ENCODE assay signal across 21 mouse cellular contexts in the genomic region with DNA sequence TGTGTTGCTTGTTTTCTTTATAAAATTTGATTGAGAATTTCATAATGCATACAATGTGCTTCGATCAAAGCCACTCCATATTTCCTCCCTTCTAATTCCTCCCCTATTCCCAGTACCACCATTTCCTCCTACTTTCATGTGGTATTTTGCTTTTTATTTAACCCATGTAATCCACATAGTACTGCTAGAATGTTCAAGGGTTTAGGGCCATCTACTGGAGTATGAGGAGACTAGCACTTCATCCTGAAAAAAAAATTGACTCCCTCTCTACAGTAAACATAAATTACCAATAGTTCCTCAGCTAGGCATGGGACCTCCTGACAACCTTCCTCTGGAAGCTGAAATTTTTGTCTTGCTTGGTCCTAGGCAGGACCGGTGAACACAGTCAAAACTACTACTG.
DNase-seq lines count a peak whose midpoint lies in the region; ATAC-seq and TF ChIP-seq lines count a peak whose summit lies in the region.
"Had no signal": no experiment of that assay in that cellular context is flagged by ENCODE, and none has a peak within 500 bp of the region (broad histone marks: within the 10 kb centered on the region; RNA-seq: fewer than 3 reads in every experiment).

No protein-coding gene starts in this region.

- no peak for DNase-seq in hindbrain, embryonic 14.5 days (ENCODE audit: low spot score)
- DNase-seq in liver, postnatal 0 days = no peak
- DNase-seq in liver = no peak
- no peak for DNase-seq in MEL (ENCODE audit: low read depth, low spot score)
- DNase-seq in midbrain, postnatal 0 days (ENCODE audit: low spot score) = peak; percentile 57
- DNase-seq in liver, embryonic 11.5 days (ENCODE audit: low spot score) = no peak
- DNase-seq: adrenal gland, postnatal 14 days; cerebellum, adult 2 months; gastrocnemius, postnatal 14 days; heart, adult 2 months; kidney, adult 9 months; lung, adult 2 months; lung, postnatal 36 days had no signal

- no peaks in the 10 kb centered on the region for H3K4me1 ChIP-seq in hindbrain, embryonic 14.5 days (replicated peaks; ENCODE audit: control insufficient read depth, insufficient read depth, low read length)
- H3K4me1 ChIP-seq in hindbrain, embryonic 13.5 days (replicated peaks) = no peaks in the 10 kb centered on the region
- no peaks in the 10 kb centered on the region for H3K4me1 ChIP-seq in liver, postnatal 0 days (ENCODE audit: insufficient read depth)
- no peaks in the 10 kb centered on the region for H3K4me1 ChIP-seq in MEL (ENCODE audit: control insufficient read depth in 1 of 2, insufficient read depth in 2 of 2, low read length in 2 of 2)
- no peaks in the 10 kb centered on the region for H3K4me1 ChIP-seq in midbrain, postnatal 0 days (ENCODE audit: insufficient read depth, low read length)
- no peaks in the 10 kb centered on the region for H3K4me1 ChIP-seq in liver, embryonic 11.5 days (replicated peaks; ENCODE audit: control insufficient read depth, insufficient read depth, low read length)
- H3K4me1 ChIP-seq: embryonic facial prominence, embryonic 12.5 days; heart, embryonic 15.5 days; limb, embryonic 15.5 days; midbrain, embryonic 12.5 days; stomach, embryonic 15.5 days had no signal

- no peak overlapping the region for H3K4me3 ChIP-seq in hindbrain, embryonic 14.5 days (replicated peaks; ENCODE audit: low read length)
- H3K4me3 ChIP-seq in hindbrain, embryonic 13.5 days = no peak overlapping the region
- no peak overlapping the region for H3K4me3 ChIP-seq in liver, postnatal 0 days (ENCODE audit: low read depth, low read length)
- H3K4me3 ChIP-seq in MEL (ENCODE audit: control insufficient read depth in 1 of 2, insufficient read depth in 1 of 2, low read depth in 2 of 2, low read length in 2 of 2) = no peak overlapping the region
- H3K4me3 ChIP-seq in midbrain, postnatal 0 days (ENCODE audit: low read depth, low read length) = no peak overlapping the region
- no peak overlapping the region for H3K4me3 ChIP-seq in liver, embryonic 11.5 days (ENCODE audit: low read depth, low read length)
- H3K4me3 ChIP-seq: embryonic facial prominence, embryonic 12.5 days; heart, adult 2 months; heart, embryonic 15.5 days; limb, embryonic 15.5 days; midbrain, embryonic 12.5 days; stomach, embryonic 15.5 days had no signal

- peak; percentile 46; the same call in 1 of the 2 replicates for ATAC-seq in hindbrain, embryonic 14.5 days (ENCODE audit: low FRiP score)
- no peak for ATAC-seq in hindbrain, embryonic 13.5 days (ENCODE audit: low FRiP score)
- ATAC-seq in liver, postnatal 0 days = no peak
- 0 out of 2 replicates have a peak, but pooled peaks have one; percentile 54 for ATAC-seq in midbrain, postnatal 0 days (ENCODE audit: low FRiP score)
- ATAC-seq in liver, embryonic 11.5 days (replicated peaks; ENCODE audit: low FRiP score) = no peak
- ATAC-seq: CD4-positive, CD25-positive, alpha-beta regulatory T cell, adult 4 months; inflammation-experienced regulatory T-cells, adult 6 months had no signal

- no peak for TF ChIP-seq POLR2A in MEL (IDR thresholded peaks at IDR 0.05; ENCODE audit: control insufficient read depth in 1 of 2, insufficient read depth in 1 of 2, low read depth in 1 of 2, low read length in 2 of 2, poor library complexity in 1 of 2)

- no peak overlapping the region for H3K9ac ChIP-seq in hindbrain, embryonic 14.5 days
- no peak overlapping the region for H3K9ac ChIP-seq in hindbrain, embryonic 13.5 days
- H3K9ac ChIP-seq in liver, postnatal 0 days (replicated peaks) = no peak overlapping the region
- no peak overlapping the region for H3K9ac ChIP-seq in MEL (ENCODE audit: control insufficient read depth, low read depth, low read length, poor library complexity, severe bottlenecking)
- no peak overlapping the region for H3K9ac ChIP-seq in midbrain, postnatal 0 days (replicated peaks; ENCODE audit: low read length, poor library complexity, severe bottlenecking)
- H3K9ac ChIP-seq in liver, embryonic 11.5 days (ENCODE audit: low read depth, low read length) = no peak overlapping the region
- H3K9ac ChIP-seq: embryonic facial prominence, embryonic 12.5 days; heart, embryonic 15.5 days; limb, embryonic 15.5 days; midbrain, embryonic 12.5 days; stomach, embryonic 15.5 days had no signal

- 0 out of 2 replicates have a peak, but pooled peaks have one; percentile 8 for TF ChIP-seq CTCF in liver, postnatal 0 days (IDR thresholded peaks at IDR 0.05; ENCODE audit: low read depth)
- peak in 1 of 3 experiments; percentile 18; a peak in 1 of 6 replicates for TF ChIP-seq CTCF in MEL (IDR thresholded peaks at IDR 0.05 in 2 of 3, conservative IDR thresholded peaks at IDR 0.05 in 1 of 3; ENCODE audit: control insufficient read depth in 1 of 3, insufficient read depth in 1 of 3, low read depth in 2 of 3, low read length in 3 of 3, poor library complexity in 1 of 3, severe bottlenecking in 1 of 3)
- peak; percentile 73 for TF ChIP-seq CTCF in midbrain, postnatal 0 days (IDR thresholded peaks at IDR 0.05)

- TF ChIP-seq RAD21 in MEL (IDR thresholded peaks at IDR 0.05; ENCODE audit: low read depth, low read length) = peak; percentile 12

- no peaks in the 10 kb centered on the region for H3K79me2 ChIP-seq in MEL (ENCODE audit: control insufficient read depth, insufficient read depth, low read length, poor library complexity)

- 63% methylated on average over 2 of the region's 2 CpGs for WGBS in hindbrain, embryonic 14.5 days
- WGBS in hindbrain, embryonic 13.5 days = 79% methylated on average over 2 of the region's 2 CpGs
- WGBS in liver, postnatal 0 days (ENCODE audit: insufficient replicate concordance) = 50% methylated on average over 2 of the region's 2 CpGs
- WGBS in midbrain, postnatal 0 days = 59% methylated on average over 2 of the region's 2 CpGs
- WGBS in liver, embryonic 11.5 days = 55% methylated on average over 2 of the region's 2 CpGs

- H3K27ac ChIP-seq in hindbrain, embryonic 14.5 days = no peak overlapping the region
- H3K27ac ChIP-seq in hindbrain, embryonic 13.5 days = no peak overlapping the region
- no peak overlapping the region for H3K27ac ChIP-seq in liver, postnatal 0 days (ENCODE audit: low read depth)
- no peak overlapping the region for H3K27ac ChIP-seq in MEL (ENCODE audit: control insufficient read depth, low read depth, low read length)
- no peak overlapping the region for H3K27ac ChIP-seq in midbrain, postnatal 0 days (ENCODE audit: low read depth, low read length)
- H3K27ac ChIP-seq in liver, embryonic 11.5 days (ENCODE audit: low read depth, low read length) = no peak overlapping the region
- H3K27ac ChIP-seq: embryonic facial prominence, embryonic 12.5 days; heart, adult 2 months; heart, embryonic 15.5 days; limb, embryonic 15.5 days; midbrain, embryonic 12.5 days; stomach, embryonic 15.5 days had no signal

- H3K9me3 ChIP-seq in hindbrain, embryonic 14.5 days (ENCODE audit: control insufficient read depth, low read length) = no peaks in the 10 kb centered on the region
- no peaks in the 10 kb centered on the region for H3K9me3 ChIP-seq in hindbrain, embryonic 13.5 days
- no peaks in the 10 kb centered on the region for H3K9me3 ChIP-seq in liver, postnatal 0 days (ENCODE audit: low read length)
- no peaks in the 10 kb centered on the region for H3K9me3 ChIP-seq in MEL (replicated peaks; ENCODE audit: insufficient read depth, low read length)
- no peaks in the 10 kb centered on the region for H3K9me3 ChIP-seq in midbrain, postnatal 0 days (ENCODE audit: low read length)
- no peaks in the 10 kb centered on the region for H3K9me3 ChIP-seq in liver, embryonic 11.5 days (ENCODE audit: control insufficient read depth, low read length)
- H3K9me3 ChIP-seq: embryonic facial prominence, embryonic 12.5 days; heart, embryonic 15.5 days; limb, embryonic 15.5 days; midbrain, embryonic 12.5 days; stomach, embryonic 15.5 days had no signal

- H3K4me2 ChIP-seq in hindbrain, embryonic 14.5 days (replicated peaks) = no peak overlapping the region
- H3K4me2 ChIP-seq in hindbrain, embryonic 13.5 days = no peak overlapping the region
- no peak overlapping the region for H3K4me2 ChIP-seq in liver, postnatal 0 days (ENCODE audit: low read depth, low read length)
- H3K4me2 ChIP-seq in midbrain, postnatal 0 days (ENCODE audit: low read depth, low read length, poor library complexity, severe bottlenecking) = no peak overlapping the region
- H3K4me2 ChIP-seq in liver, embryonic 11.5 days = no peak overlapping the region
- H3K4me2 ChIP-seq: embryonic facial prominence, embryonic 12.5 days; heart, embryonic 15.5 days; limb, embryonic 15.5 days; midbrain, embryonic 12.5 days; stomach, embryonic 15.5 days had no signal

- no peak for TF ChIP-seq EP300 in liver, postnatal 0 days (IDR thresholded peaks at IDR 0.05; ENCODE audit: low read depth)
- TF ChIP-seq EP300 in MEL (IDR thresholded peaks at IDR 0.05; ENCODE audit: low read depth in 1 of 2, low read length in 2 of 2) = no peak

- no peaks in the 10 kb centered on the region for H3K27me3 ChIP-seq in hindbrain, embryonic 14.5 days (ENCODE audit: control insufficient read depth, insufficient read depth, low read length)
- H3K27me3 ChIP-seq in hindbrain, embryonic 13.5 days = no peaks in the 10 kb centered on the region
- H3K27me3 ChIP-seq in liver, postnatal 0 days (ENCODE audit: insufficient read depth, low read length) = no peaks in the 10 kb centered on the region
- no peaks in the 10 kb centered on the region for H3K27me3 ChIP-seq in MEL (ENCODE audit: control insufficient read depth in 1 of 2, insufficient read depth in 2 of 2, low read length in 2 of 2)
- H3K27me3 ChIP-seq in midbrain, postnatal 0 days (ENCODE audit: insufficient read depth, low read length) = no peaks in the 10 kb centered on the region
- no peaks in the 10 kb centered on the region for H3K27me3 ChIP-seq in liver, embryonic 11.5 days (replicated peaks; ENCODE audit: control insufficient read depth, insufficient read depth, low read length)
- H3K27me3 ChIP-seq: embryonic facial prominence, embryonic 12.5 days; heart, embryonic 15.5 days; limb, embryonic 15.5 days; midbrain, embryonic 12.5 days; stomach, embryonic 15.5 days had no signal

- no peaks in the 10 kb centered on the region for H3K36me3 ChIP-seq in hindbrain, embryonic 14.5 days (replicated peaks; ENCODE audit: control insufficient read depth, insufficient read depth)
- no peaks in the 10 kb centered on the region for H3K36me3 ChIP-seq in hindbrain, embryonic 13.5 days
- H3K36me3 ChIP-seq in liver, postnatal 0 days (replicated peaks; ENCODE audit: insufficient read depth, low read length) = no peaks in the 10 kb centered on the region
- H3K36me3 ChIP-seq in MEL (ENCODE audit: control insufficient read depth in 1 of 2, insufficient read depth in 2 of 2, low read length in 2 of 2) = no peaks in the 10 kb centered on the region
- no peaks in the 10 kb centered on the region for H3K36me3 ChIP-seq in midbrain, postnatal 0 days (ENCODE audit: insufficient read depth, low read length)
- no peaks in the 10 kb centered on the region for H3K36me3 ChIP-seq in liver, embryonic 11.5 days (ENCODE audit: control insufficient read depth, insufficient read depth, low read length)
- H3K36me3 ChIP-seq: embryonic facial prominence, embryonic 12.5 days; heart, embryonic 15.5 days; limb, embryonic 15.5 days; midbrain, embryonic 12.5 days; stomach, embryonic 15.5 days had no signal

TF ChIP-seq in MEL, 35 proteins besides CTCF, POLR2A, EP300 and RAD21 (continues in another document):
- no peak for TF ChIP-seq MAFK (IDR thresholded peaks at IDR 0.05; ENCODE audit: borderline replicate concordance, low read depth, low read length)
- no peak for TF ChIP-seq ETS1 (IDR thresholded peaks at IDR 0.05; ENCODE audit: low read depth, low read length)
- no peak for TF ChIP-seq SIN3A (IDR thresholded peaks at IDR 0.05; ENCODE audit: low read length)

Comparison
In these comparisons a context has a peak if more than half of its experiments do, and no peak if none do; other contexts are left out.
1. ATAC-seq: peak in hindbrain, embryonic 14.5 days (single experiment) and midbrain, postnatal 0 days (single experiment); none in hindbrain, embryonic 13.5 days (single experiment), liver, postnatal 0 days (single experiment) and liver, embryonic 11.5 days (single experiment).